Mouse (Mus musculus) embryo, embryonic 11 days (tissue): ENCODE data around the gene Sntb2.

Experiments used
- DNase-seq: peaks from one replicate; pipeline ENCODE4 v3.0.0-alpha.2; 2015

Sntb2 gene

GRCm38 (mm10) chr8:107045478-107045877 lies 109.9 kb downstream of the Sntb2 start:
- DNase-seq, result no peak

GRCm38 (mm10) chr8:107046976-107047375 lies 111.4 kb downstream of the Sntb2 start:
- DNase-seq, result no peak

- peak; percentile 87 for DNase-seq
Measured at GRCm38 (mm10) chr8:107048061-107048941, 112.8 kb downstream of the Sntb2 start, which contains the start of gene Pdf. Pdf (minus strand) TSS chr8:107048614.

GRCm38 (mm10) chr8:107049480-107049879 lies 113.9 kb downstream of the Sntb2 start:
- no peak for DNase-seq

GRCm38 (mm10) chr8:107052046-107052445 lies 116.5 kb downstream of the Sntb2 start:
- DNase-seq, result no peak

- DNase-seq, result peak; percentile 98
Measured at GRCm38 (mm10) chr8:107056076-107056972, 120.8 kb downstream of the Sntb2 start, which contains the start of the genes Cog8 and Nip7. Cog8 (minus strand) TSS chr8:107056689. Nip7 (plus strand) TSS chr8:107056877.

- DNase-seq, result no peak
Measured at GRCm38 (mm10) chr8:107056973-107057369, 121.4 kb downstream of the Sntb2 start.

- DNase-seq, result no peak
Measured at GRCm38 (mm10) chr8:107062613-107063012, 127.1 kb downstream of the Sntb2 start.

GRCm38 (mm10) chr8:107065511-107066496 lies 130.3 kb downstream of the Sntb2 start, which contains the start of gene Tmed6:
Tmed6 (minus strand) TSS chr8:107065644.
- DNase-seq, result no peak
